Mouse (Mus musculus): Measurements from ENCODE around the gene Atcay.

Gene Atcay

DNA sequence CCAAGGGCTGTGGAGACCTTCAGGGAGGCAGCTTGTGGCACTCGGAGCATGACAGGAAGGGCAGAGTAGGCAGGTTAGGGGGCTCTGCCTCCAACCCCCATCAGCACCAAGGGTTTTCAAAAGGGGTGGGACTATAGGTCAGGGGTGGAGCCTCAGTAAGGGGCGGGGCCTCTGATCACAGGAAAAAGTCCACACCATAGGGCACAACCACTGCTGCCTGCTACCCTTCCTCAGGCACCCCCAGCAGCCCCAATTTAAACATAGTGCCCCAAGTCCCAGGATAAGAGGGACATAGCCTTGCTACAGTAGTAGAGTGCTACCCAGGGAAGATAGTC is 68.3 kb downstream of the Atcay start:
- CTCF ChIA-PET: interaction anchor here (0.6 to 1.4 kb wide), 3 partner anchors 15 to 57 kb away, joined by 3 to 5 read pairs (median 3); no protein-coding TSS in a partner anchor

DNA sequence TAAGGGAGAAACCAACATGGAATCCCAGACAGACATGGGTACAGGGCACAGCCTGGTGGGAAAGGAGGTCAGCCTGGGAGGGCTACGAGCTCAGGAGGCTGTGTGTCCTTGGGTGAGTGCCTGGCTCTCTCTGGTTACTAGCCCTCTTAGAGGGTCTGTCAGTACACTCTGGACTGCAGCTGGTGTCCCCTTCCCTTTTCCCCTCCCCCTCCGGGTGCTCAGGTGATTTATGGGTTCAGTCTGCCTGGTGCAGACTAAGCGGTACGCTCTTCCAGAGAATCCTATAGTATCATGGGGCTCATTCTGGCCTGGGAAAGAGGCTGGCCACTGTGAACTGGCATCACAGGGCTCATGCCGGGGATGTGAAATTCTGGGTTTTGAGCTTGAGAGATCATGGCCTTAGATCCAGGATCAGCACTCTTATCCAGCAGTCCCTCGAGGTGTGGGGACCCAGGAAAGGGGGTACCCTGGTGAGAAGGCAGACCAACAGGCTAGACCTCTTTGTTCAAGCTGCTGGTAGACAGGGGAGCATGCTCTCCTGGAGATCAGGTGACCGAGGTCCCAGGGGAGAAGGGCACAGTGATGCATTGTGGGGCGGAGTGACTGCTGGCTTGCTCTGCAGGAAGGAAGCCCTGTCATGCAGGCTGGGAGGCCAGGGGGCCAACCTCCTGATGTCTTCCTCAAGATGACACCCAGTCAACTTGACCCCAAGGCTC is 68.9 kb downstream of the Atcay start:
- CTCF ChIA-PET: interaction anchor here (1.4 kb wide), 1 partner anchor 23 kb away, joined by 5 read pairs; no protein-coding TSS in a partner anchor

DNA sequence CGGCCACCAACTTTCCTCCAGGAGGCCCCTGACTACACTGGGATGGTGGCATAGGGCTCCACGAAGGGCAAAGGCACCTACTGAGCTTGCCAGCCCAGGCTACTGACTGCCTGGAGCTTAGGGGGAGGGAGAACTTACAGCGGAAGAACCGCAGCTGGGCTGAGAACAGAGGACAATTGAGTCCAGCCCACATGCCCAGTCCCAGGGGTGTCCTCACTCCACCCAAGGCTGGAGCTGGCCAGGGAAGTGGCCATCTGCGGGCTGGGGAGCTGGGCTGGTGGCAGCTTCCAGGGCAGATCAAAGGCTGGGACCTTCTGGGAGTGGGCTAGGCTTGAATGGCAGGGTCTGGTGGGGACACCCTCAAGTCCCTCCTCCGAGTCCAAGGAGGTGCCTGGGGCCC is 75.9 kb downstream of the Atcay start:
- CTCF ChIA-PET: interaction anchor here (1.2 kb wide), 1 partner anchor 9 kb away, joined by 4 read pairs; no protein-coding TSS in a partner anchor

Data from spleen, embryonic (tissue).